Mouse (Mus musculus) C2C12 (cell line): ENCODE data around the gene Klk10.

Experiments used
- CTCF ChIP-seq: IDR thresholded peaks from one replicate; pipeline ENCODE4 v1.5.1; 2011; ENCODE audit not compliant: control insufficient read depth, insufficient read depth, insufficient read length
- MAX ChIP-seq: IDR thresholded peaks from one replicate; pipeline ENCODE4 v1.6.1; 2011; ENCODE audit warnings: mild to moderate bottlenecking, control low read depth
- USF1 ChIP-seq: IDR thresholded peaks from one replicate; pipeline ENCODE4 v1.6.1; 2011; ENCODE audit warnings: low read depth, mild to moderate bottlenecking, control low read depth, moderate library complexity

GRCm38 (mm10) chr7:43816746-43817145 lies 35.9 kb downstream of the Klk10 start:
- TF ChIP-seq CTCF (no peak), USF1 (no peak), MAX (no peak)
